Mouse (Mus musculus) bone marrow, adult 2 months (tissue): ENCODE data around the gene Cfap45. TPM values are rescaled to one million over a fixed set of nuclear protein-coding genes. Genes with fewer than 3 reads are reported as not detected.

Source experiments
- H3K27ac ChIP-seq: fragments of 200-500 bp; 2 replicates; pipeline ENCODE4 v1.5.1; 2012; ENCODE audit warnings: low read depth, mild to moderate bottlenecking, control low read depth, inconsistent platforms, low read length; ENCODE audit not compliant: control insufficient read depth, poor library complexity, insufficient read depth
- H3K4me1 ChIP-seq: fragments of 200-500 bp; 2 replicates; pipeline ENCODE4 v1.6.1; 2011; ENCODE audit warnings: low read length; ENCODE audit not compliant: control insufficient read depth, insufficient read depth
- H3K4me3 ChIP-seq: fragments of 200-500 bp; replicated peaks from 2 replicates; pipeline ENCODE3; 2011; ENCODE audit warnings: mild to moderate bottlenecking, low read depth, low read length, control low read depth; ENCODE audit not compliant: control insufficient read depth
- CTCF ChIP-seq: fragments of 200-500 bp; IDR thresholded peaks from 2 replicates; pipeline ENCODE4 v1.5.1; 2011; ENCODE audit warnings: low read length, control low read depth; ENCODE audit not compliant: control insufficient read depth, insufficient read depth
- POLR2A ChIP-seq: fragments of 200-500 bp; IDR thresholded peaks from 2 replicates; pipeline ENCODE4 v1.6.1; 2011; ENCODE audit warnings: low read depth, mild to moderate bottlenecking, control low read depth, low read length, borderline replicate concordance; ENCODE audit not compliant: control insufficient read depth
- WGBS: fragments of 180-500 bp; shearing (Covaris S2); methylation state at CpG from one replicate; pipeline ENCODE4 v1.1.7; 2018; 5-methylcytosine and 5-hydroxymethylcytosine counted together
- polyA plus RNA-seq: library from polyadenylated mRNA; stranded (reverse); fragments of >200 nt; gene quantifications from 2 replicates; pipeline ENCODE4 v1.2.4, GENCODE M21; 2011; ENCODE audit warnings: low replicate concordance; ENCODE audit not compliant: missing spikeins, insufficient read depth, insufficient read length

The Cfap45 gene
- polyA plus RNA-seq, 1 experiment, result 5.2 TPM

DNA sequence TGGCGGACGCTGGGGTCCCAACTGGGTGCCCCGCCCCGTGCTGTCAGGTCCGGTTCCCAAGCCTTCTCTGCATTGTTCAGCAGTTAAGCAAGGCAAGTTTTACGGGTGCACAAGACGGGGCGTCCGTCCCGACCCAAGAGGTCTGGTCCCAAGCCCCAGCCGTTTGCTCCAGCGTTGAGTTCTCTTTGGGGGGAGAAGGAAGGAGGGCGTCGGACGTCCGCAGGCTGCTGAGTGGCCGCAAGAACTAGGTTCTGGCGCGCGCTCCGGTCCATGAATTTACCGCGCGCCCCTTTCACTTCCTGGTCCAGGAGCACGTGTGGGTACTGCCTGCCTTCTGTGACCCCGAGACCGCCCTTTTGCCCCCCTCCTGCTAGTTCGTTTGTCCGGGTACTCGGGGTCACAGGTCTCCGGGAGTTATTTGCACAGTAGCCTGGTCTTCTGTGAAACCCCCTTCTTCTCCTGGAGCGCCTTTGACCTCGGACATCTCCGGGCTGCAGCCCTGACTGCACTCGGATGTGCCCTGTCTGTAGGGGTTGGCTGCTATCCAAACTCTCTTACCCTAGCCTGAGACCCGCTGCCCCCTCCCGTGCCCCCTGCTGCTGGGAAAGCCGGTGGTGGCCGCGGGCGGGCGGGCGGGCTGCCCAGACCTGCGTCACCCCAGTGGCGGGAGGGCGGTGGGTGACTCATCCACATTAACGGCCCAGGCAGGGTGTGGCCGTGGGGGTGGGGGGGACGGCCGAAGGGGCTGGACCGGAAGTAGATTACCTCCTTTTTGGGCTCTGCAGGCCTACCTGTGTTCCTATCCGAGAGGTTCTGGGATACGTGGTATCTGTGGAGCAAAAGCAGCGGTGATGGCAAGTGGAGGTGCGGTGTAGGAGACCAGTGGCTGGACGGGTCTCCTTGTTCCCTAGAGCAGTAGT lies 19.9 kb upstream of the Cfap45 start:
- TF ChIP-seq CTCF (no peak), POLR2A (no peak)
- Histone ChIP-seq H3K27ac (peak overlapping the region; percentile 91), H3K4me3 (peak overlapping the region; percentile 98), H3K4me1 (peaks cover 4% of the 10 kb centered on the region; the same call in 1 of the 2 replicates)
- under 1% methylated on average over 56 of the region's 56 CpGs for WGBS

GRCm38 (mm10) chr1:172501371-172502144 lies 19.0 kb upstream of the Cfap45 start:
- TF ChIP-seq CTCF (no peak), POLR2A (0 out of 2 replicates have a peak, but pooled peaks have one; percentile 6)
- Histone ChIP-seq H3K4me1 (peaks cover 4% of the 10 kb centered on the region; the same call in 1 of the 2 replicates), H3K27ac (peak overlapping the region; percentile 73), H3K4me3 (peak overlapping the region; percentile 98)
- WGBS, result 0% methylated on average over 13 of the region's 13 CpGs

DNA sequence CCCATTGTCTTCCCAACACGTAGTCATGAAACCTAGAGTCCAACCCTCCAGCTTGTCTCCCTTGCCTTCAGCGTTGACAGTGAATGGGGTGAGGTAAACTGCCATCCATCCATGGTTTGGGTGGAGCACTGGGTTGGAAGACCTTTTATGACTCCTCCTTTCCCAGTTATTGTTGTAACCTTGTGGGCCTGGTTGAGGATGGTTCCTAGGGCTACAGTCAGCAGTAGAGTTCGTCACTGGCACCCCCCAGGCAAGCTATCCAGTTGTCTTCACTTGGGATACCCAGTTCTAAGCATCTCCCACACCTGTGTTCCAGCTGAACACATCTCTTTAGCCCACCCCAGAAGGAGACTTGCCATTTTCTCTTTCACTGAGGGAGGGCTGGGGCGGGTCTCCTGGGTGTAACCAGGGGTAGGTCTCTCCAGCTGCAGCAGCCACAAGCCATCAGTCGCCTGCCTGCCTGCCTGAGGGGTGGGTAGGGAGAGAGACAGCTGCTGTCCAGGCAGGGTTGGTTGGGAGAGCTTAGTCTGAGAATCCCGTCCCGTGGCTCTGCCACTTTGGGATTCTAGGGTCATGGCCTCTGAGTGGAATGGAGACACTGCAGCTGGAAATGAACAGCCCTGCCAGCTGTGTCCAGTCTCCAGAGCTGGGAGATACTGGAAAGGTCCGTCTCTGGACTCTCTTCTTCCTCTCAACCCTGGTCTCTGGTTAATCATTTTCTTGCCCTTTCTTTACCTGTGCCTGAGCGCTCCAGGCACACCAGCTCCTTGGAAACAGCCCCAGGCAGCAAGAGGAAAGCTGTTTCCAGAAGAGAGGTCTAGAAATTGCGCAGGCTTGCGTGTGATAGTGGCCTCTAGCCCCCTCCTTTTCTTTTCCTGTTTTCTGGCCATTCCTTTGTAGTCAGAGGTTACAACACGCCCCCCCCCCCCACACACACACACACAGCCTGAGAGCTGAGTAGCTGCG lies 18.2 kb upstream of the Cfap45 start:
- peaks cover 4% of the 10 kb centered on the region; the same call in 1 of the 2 replicates for H3K4me1 ChIP-seq
- TF ChIP-seq CTCF, result no peak
- TF ChIP-seq POLR2A, result peak; percentile 46; the same call in 1 of the 2 replicates
- peak overlapping the region; percentile 60 for H3K4me3 ChIP-seq
- H3K27ac ChIP-seq, result peak overlapping the region; percentile 73
- 15% methylated on average over 13 of the region's 13 CpGs for WGBS

DNA sequence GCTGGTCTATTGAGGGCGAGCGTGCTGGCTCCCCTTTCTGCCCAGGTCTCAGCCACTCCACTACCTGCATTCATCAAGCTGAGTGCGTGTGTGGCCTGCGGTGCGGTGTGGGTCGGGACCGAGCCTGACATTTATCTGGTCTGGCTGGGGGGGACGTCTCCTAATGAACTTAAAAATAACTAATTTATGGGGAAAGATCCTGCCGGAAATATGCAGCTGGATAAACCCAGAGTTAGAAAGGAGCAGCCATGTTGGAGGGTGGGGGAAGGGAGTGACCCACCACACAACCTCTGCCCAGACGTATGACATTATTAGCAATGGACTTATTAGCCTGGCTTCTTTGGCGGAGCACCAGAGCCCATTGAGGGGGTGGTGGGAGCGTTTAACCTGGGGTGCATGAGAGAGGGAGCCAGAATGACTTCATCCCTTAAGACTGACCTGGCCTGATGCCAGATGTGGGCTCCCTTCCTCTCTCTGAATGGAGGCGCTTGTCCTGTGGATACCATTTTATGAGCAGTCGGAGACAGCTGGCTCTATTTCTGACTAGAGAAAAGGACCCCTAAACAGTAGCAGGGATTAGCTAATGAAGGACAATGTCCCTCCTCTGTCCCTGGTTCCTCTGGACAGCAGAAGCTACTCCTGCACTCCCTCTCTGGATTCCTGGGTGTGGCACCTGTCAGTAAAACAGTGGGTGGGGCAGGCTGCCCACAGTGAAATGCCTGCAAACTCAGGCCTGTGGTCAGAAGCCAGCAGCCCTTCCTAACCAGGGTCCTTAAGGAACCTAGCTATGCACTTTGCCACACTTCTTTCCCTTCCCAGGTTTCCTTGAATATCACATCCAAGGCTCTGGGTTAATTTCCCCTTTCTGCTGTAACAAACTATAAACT lies 17.2 kb upstream of the Cfap45 start:
- peak overlapping the region; percentile 39 for H3K4me3 ChIP-seq
- peak overlapping the region; percentile 42 for H3K27ac ChIP-seq
- TF ChIP-seq CTCF (no peak), POLR2A (0 out of 2 replicates have a peak, but pooled peaks have one; percentile 20)
- H3K4me1 ChIP-seq, result peaks cover 4% of the 10 kb centered on the region; the same call in 1 of the 2 replicates
- 34% methylated on average over 14 of the region's 14 CpGs for WGBS

GRCm38 (mm10) chr1:172504756-172505155 lies 15.8 kb upstream of the Cfap45 start:
- WGBS, result 63% methylated on average over 8 of the region's 8 CpGs
- TF ChIP-seq POLR2A, result no peak
- TF ChIP-seq CTCF, result no peak
- H3K27ac ChIP-seq, result no peak overlapping the region
- H3K4me1 ChIP-seq, result peaks cover 4% of the 10 kb centered on the region; the same call in 1 of the 2 replicates
- H3K4me3 ChIP-seq, result no peak overlapping the region

GRCm38 (mm10) chr1:172507001-172507400 lies 13.6 kb upstream of the Cfap45 start:
- H3K27ac ChIP-seq, result no peak overlapping the region
- H3K4me3 ChIP-seq, result no peak overlapping the region
- TF ChIP-seq CTCF (no peak), POLR2A (no peak)
- 36% methylated on average over 5 of the region's 5 CpGs for WGBS
- peaks cover 4% of the 10 kb centered on the region; the same call in 1 of the 2 replicates for H3K4me1 ChIP-seq
